8 mouse cellular contexts compared by ENCODE assay signal in genomic region chr19:6240725-6241124, GRCm38 (mm10). TPM values are rescaled to one million over a fixed set of nuclear protein-coding genes. Genes with fewer than 3 reads are reported as not detected.
DNase-seq lines count a peak whose midpoint lies in the region; ATAC-seq and TF ChIP-seq lines count a peak whose summit lies in the region.
"Had no signal": no experiment of that assay in that cellular context is flagged by ENCODE, and none has a peak within 500 bp of the region (broad histone marks: within the 10 kb centered on the region; RNA-seq: fewer than 3 reads in every experiment).

No protein-coding gene starts in this region.

- H3K36me3 ChIP-seq in lung, embryonic 14.5 days (ENCODE audit: insufficient read depth) = 0 out of 2 replicates have a peak, but pooled peaks cover 18% of the 10 kb centered on the region
- no peaks in the 10 kb centered on the region for H3K36me3 ChIP-seq in lung, postnatal 0 days (ENCODE audit: insufficient read depth, low read length)
- H3K36me3 ChIP-seq in forebrain, embryonic 10.5 days (replicated peaks) = peaks cover 16% of the 10 kb centered on the region
- H3K36me3 ChIP-seq in limb, embryonic 12.5 days = peaks cover 23% of the 10 kb centered on the region
- peaks cover 8% of the 10 kb centered on the region for H3K36me3 ChIP-seq in stomach, embryonic 15.5 days

- H3K4me1 ChIP-seq in lung, embryonic 14.5 days (ENCODE audit: insufficient read depth) = peaks cover 13% of the 10 kb centered on the region
- H3K4me1 ChIP-seq in lung, postnatal 0 days (ENCODE audit: insufficient read depth, low read depth, low read length) = peaks cover 4% of the 10 kb centered on the region; the same call in 1 of the 2 replicates
- peaks cover 30% of the 10 kb centered on the region for H3K4me1 ChIP-seq in forebrain, embryonic 10.5 days
- peaks cover 12% of the 10 kb centered on the region for H3K4me1 ChIP-seq in limb, embryonic 12.5 days (replicated peaks)
- H3K4me1 ChIP-seq in stomach, embryonic 15.5 days = peaks cover 19% of the 10 kb centered on the region

- 0 out of 2 replicates have a peak overlapping the region, but pooled peaks have one; percentile 6 for H3K27ac ChIP-seq in lung, embryonic 14.5 days (ENCODE audit: low read depth)
- no peak overlapping the region for H3K27ac ChIP-seq in lung, postnatal 0 days (ENCODE audit: low read length)
- peak overlapping the region; percentile 87 for H3K27ac ChIP-seq in forebrain, embryonic 10.5 days
- H3K27ac ChIP-seq in limb, embryonic 12.5 days = no peak overlapping the region; the same call in 1 of the 2 replicates
- peak overlapping the region; percentile 64 for H3K27ac ChIP-seq in stomach, embryonic 15.5 days

- ATAC-seq in lung, embryonic 14.5 days (ENCODE audit: insufficient read depth) = no peak
- ATAC-seq in lung, postnatal 0 days = no peak
- no peak for ATAC-seq in limb, embryonic 12.5 days (ENCODE audit: insufficient number of reproducible peaks, insufficient read depth, low FRiP score, low TSS enrichment, low read depth)
- no peak for ATAC-seq in stomach, embryonic 15.5 days (ENCODE audit: insufficient read depth, low FRiP score, low read depth)

- no peak for TF ChIP-seq CTCF in lung, embryonic 14.5 days (IDR thresholded peaks at IDR 0.05; ENCODE audit: low read depth)
- no peak for TF ChIP-seq CTCF in lung, postnatal 0 days (IDR thresholded peaks at IDR 0.05)

- no peaks in the 10 kb centered on the region for H3K9me3 ChIP-seq in lung, embryonic 14.5 days (ENCODE audit: low read depth, low read length)
- no peaks in the 10 kb centered on the region for H3K9me3 ChIP-seq in lung, postnatal 0 days (ENCODE audit: low read length)
- no peaks in the 10 kb centered on the region for H3K9me3 ChIP-seq in forebrain, embryonic 10.5 days
- no peaks in the 10 kb centered on the region for H3K9me3 ChIP-seq in limb, embryonic 12.5 days
- H3K9me3 ChIP-seq in stomach, embryonic 15.5 days = no peaks in the 10 kb centered on the region

- no peak for TF ChIP-seq EP300 in lung, postnatal 0 days (IDR thresholded peaks at IDR 0.05)

- WGBS in lung, embryonic 14.5 days = 30% methylated on average over 5 of the region's 5 CpGs
- WGBS in lung, postnatal 0 days = 26% methylated on average over 5 of the region's 5 CpGs
- 44% methylated on average over 5 of the region's 5 CpGs for WGBS in forebrain, embryonic 10.5 days
- 36% methylated on average over 5 of the region's 5 CpGs for WGBS in limb, embryonic 12.5 days
- WGBS in stomach, embryonic 15.5 days = 35% methylated on average over 5 of the region's 5 CpGs

- peak overlapping the region; percentile 82 for H3K4me2 ChIP-seq in lung, embryonic 14.5 days
- no peak overlapping the region; the same call in 1 of the 2 replicates for H3K4me2 ChIP-seq in lung, postnatal 0 days (replicated peaks; ENCODE audit: low read depth, low read length)
- peak overlapping the region; percentile 92; the same call in 1 of the 2 replicates for H3K4me2 ChIP-seq in limb, embryonic 12.5 days
- H3K4me2 ChIP-seq in stomach, embryonic 15.5 days = peak overlapping the region; percentile 35

- peak overlapping the region; percentile 15; the same call in 1 of the 2 replicates for H3K4me3 ChIP-seq in lung, embryonic 14.5 days (ENCODE audit: low read depth, low read length)
- no peak overlapping the region for H3K4me3 ChIP-seq in lung, postnatal 0 days (ENCODE audit: low read depth, low read length)
- peak overlapping the region; percentile 92; the same call in 1 of the 2 replicates for H3K4me3 ChIP-seq in forebrain, embryonic 10.5 days
- no peak overlapping the region for H3K4me3 ChIP-seq in limb, embryonic 12.5 days (replicated peaks)
- peak overlapping the region; percentile 88; the same call in 1 of the 2 replicates for H3K4me3 ChIP-seq in stomach, embryonic 15.5 days (replicated peaks)

- H3K27me3 ChIP-seq in lung, embryonic 14.5 days (ENCODE audit: insufficient read depth, low read length) = no peaks in the 10 kb centered on the region
- H3K27me3 ChIP-seq in lung, postnatal 0 days (replicated peaks; ENCODE audit: insufficient read depth, low read length) = no peaks in the 10 kb centered on the region
- no peaks in the 10 kb centered on the region for H3K27me3 ChIP-seq in forebrain, embryonic 10.5 days (ENCODE audit: poor library complexity, severe bottlenecking)
- H3K27me3 ChIP-seq in limb, embryonic 12.5 days = no peaks in the 10 kb centered on the region
- no peaks in the 10 kb centered on the region for H3K27me3 ChIP-seq in stomach, embryonic 15.5 days (replicated peaks)

- no peak overlapping the region for H3K9ac ChIP-seq in lung, embryonic 14.5 days
- H3K9ac ChIP-seq in lung, postnatal 0 days (replicated peaks; ENCODE audit: low read depth) = no peak overlapping the region
- no peak overlapping the region for H3K9ac ChIP-seq in limb, embryonic 12.5 days (replicated peaks)
- no peak overlapping the region for H3K9ac ChIP-seq in stomach, embryonic 15.5 days

- no peak for DNase-seq in lung, embryonic 14.5 days
- DNase-seq in lung, postnatal 0 days (ENCODE audit: low spot score) = no peak
- DNase-seq in forebrain, embryonic 10.5 days (ENCODE audit: extremely low spot score, low spot score) = no peak
- no peak for DNase-seq in spleen, adult 12 weeks (ENCODE audit: low spot score)
- no peak for DNase-seq in urinary bladder, postnatal 10 days (ENCODE audit: low spot score)

RNA-seq across cellular contexts. Expression of gene Atg2a, which starts 0.7 kb away (rescaled TPM):
- polyA plus RNA-seq in lung, embryonic 14.5 days (2014; fragmentation: Nextera tagmentation; extraction: Ambion mirVana) = 11.9 and 13.0 TPM in 2 replicates
- polyA plus RNA-seq in lung, postnatal 0 days (2015; fragmentation: Nextera tagmentation; extraction: Ambion mirVana) = 5.1 and 5.9 TPM in 2 replicates
- 11.1 and 11.4 TPM in 2 replicates for polyA plus RNA-seq in forebrain, embryonic 10.5 days (2016; fragmentation: Nextera tagmentation; extraction: Ambion mirVana)
- polyA plus RNA-seq in limb, embryonic 12.5 days (2016; fragmentation: Nextera tagmentation; extraction: Ambion mirVana) = 11.1 and 11.2 TPM in 2 replicates
- polyA plus RNA-seq in stomach, embryonic 15.5 days (2015; fragmentation: Nextera tagmentation; extraction: Ambion mirVana) = 7.6 and 10.6 TPM in 2 replicates

RNA-seq across cellular contexts. Expression of gene Ppp2r5b, which starts 5.1 kb away (rescaled TPM):
- 16.4 and 19.3 TPM in 2 replicates for polyA plus RNA-seq in lung, embryonic 14.5 days (2014; fragmentation: Nextera tagmentation; extraction: Ambion mirVana)
- 20.2 and 21.6 TPM in 2 replicates for polyA plus RNA-seq in lung, postnatal 0 days (2015; fragmentation: Nextera tagmentation; extraction: Ambion mirVana)
- 21.6 and 24.4 TPM in 2 replicates for polyA plus RNA-seq in forebrain, embryonic 10.5 days (2016; fragmentation: Nextera tagmentation; extraction: Ambion mirVana)
- 22.7 and 23.7 TPM in 2 replicates for polyA plus RNA-seq in limb, embryonic 12.5 days (2016; fragmentation: Nextera tagmentation; extraction: Ambion mirVana)
- 20.5 and 23.7 TPM in 2 replicates for polyA plus RNA-seq in stomach, embryonic 15.5 days (2015; fragmentation: Nextera tagmentation; extraction: Ambion mirVana)

RNA-seq across cellular contexts. Expression of gene Gpha2, which starts 14.5 kb away (rescaled TPM):
- polyA plus RNA-seq in lung, embryonic 14.5 days (2014; fragmentation: Nextera tagmentation; extraction: Ambion mirVana) = 0.54 and 0.78 TPM in 2 replicates
- 0.49 and 0.55 TPM in 2 replicates for polyA plus RNA-seq in lung, postnatal 0 days (2015; fragmentation: Nextera tagmentation; extraction: Ambion mirVana)
- 0.58 TPM in 1 of 2 replicates, not detected in the other for polyA plus RNA-seq in forebrain, embryonic 10.5 days (2016; fragmentation: Nextera tagmentation; extraction: Ambion mirVana)
- 2.0 and 2.4 TPM in 2 replicates for polyA plus RNA-seq in limb, embryonic 12.5 days (2016; fragmentation: Nextera tagmentation; extraction: Ambion mirVana)
- polyA plus RNA-seq in stomach, embryonic 15.5 days (2015; fragmentation: Nextera tagmentation; extraction: Ambion mirVana) = 0.62 TPM in 2 replicates

RNA-seq across cellular contexts. Expression of gene Ehd1, which starts 35.8 kb away (rescaled TPM):
- 50.3 and 53.2 TPM in 2 replicates for polyA plus RNA-seq in lung, embryonic 14.5 days (2014; fragmentation: Nextera tagmentation; extraction: Ambion mirVana)
- 115 and 119 TPM in 2 replicates for polyA plus RNA-seq in lung, postnatal 0 days (2015; fragmentation: Nextera tagmentation; extraction: Ambion mirVana)
- polyA plus RNA-seq in forebrain, embryonic 10.5 days (2016; fragmentation: Nextera tagmentation; extraction: Ambion mirVana) = 76.8 and 82.1 TPM in 2 replicates
- 71.5 and 71.6 TPM in 2 replicates for polyA plus RNA-seq in limb, embryonic 12.5 days (2016; fragmentation: Nextera tagmentation; extraction: Ambion mirVana)
- polyA plus RNA-seq in stomach, embryonic 15.5 days (2015; fragmentation: Nextera tagmentation; extraction: Ambion mirVana) = 67.3 and 73.4 TPM in 2 replicates

RNA-seq across cellular contexts. Expression of gene Majin, which starts 56.5 kb away (rescaled TPM):
- polyA plus RNA-seq in lung, embryonic 14.5 days (2014; fragmentation: Nextera tagmentation; extraction: Ambion mirVana) = not detected in 2 replicates
- polyA plus RNA-seq in lung, postnatal 0 days (2015; fragmentation: Nextera tagmentation; extraction: Ambion mirVana) = 0.10 TPM in 1 of 2 replicates, not detected in the other
- polyA plus RNA-seq in forebrain, embryonic 10.5 days (2016; fragmentation: Nextera tagmentation; extraction: Ambion mirVana) = not detected in 2 replicates
- not detected in 2 replicates for polyA plus RNA-seq in limb, embryonic 12.5 days (2016; fragmentation: Nextera tagmentation; extraction: Ambion mirVana)
- polyA plus RNA-seq in stomach, embryonic 15.5 days (2015; fragmentation: Nextera tagmentation; extraction: Ambion mirVana) = not detected in 2 replicates
- polyA plus RNA-seq: brain, embryonic 14.5 days had no signal

Comparison
In these comparisons a context has a peak if more than half of its experiments do, and no peak if none do; other contexts are left out.
1. H3K27ac ChIP-seq: peak in lung, embryonic 14.5 days (single experiment), forebrain, embryonic 10.5 days (single experiment) and stomach, embryonic 15.5 days (single experiment); none in lung, postnatal 0 days (single experiment) and limb, embryonic 12.5 days (single experiment).
2. H3K4me3 ChIP-seq: peak in lung, embryonic 14.5 days (single experiment), forebrain, embryonic 10.5 days (single experiment) and stomach, embryonic 15.5 days (single experiment); none in lung, postnatal 0 days (single experiment) and limb, embryonic 12.5 days (single experiment).